Mouse (Mus musculus) cerebellum, adult 2 months (tissue): ENCODE results near the gene Olfr323.

Experiments
- CTCF ChIP-seq: fragments of 200-500 bp; IDR thresholded peaks from 2 replicates; pipeline ENCODE4 v1.5.1; 2011; ENCODE audit warnings: low read depth, mild to moderate bottlenecking, control low read depth, low read length, moderate library complexity, borderline replicate concordance; ENCODE audit not compliant: insufficient read depth
- POLR2A ChIP-seq: fragments of 200-500 bp; IDR thresholded peaks from 2 replicates; pipeline ENCODE4 v1.6.1; 2011; ENCODE audit warnings: low read length, control low read depth, borderline replicate concordance; ENCODE audit not compliant: insufficient read depth

GRCm38 (mm10) chr11:58602800-58603560 lies 27.3 kb downstream of the Olfr323 start:
- TF ChIP-seq CTCF (no peak), POLR2A (no peak)
